Mouse (Mus musculus) midbrain, embryonic 12.5 days (tissue): ENCODE measurements around the gene Socs5. TPM values are rescaled to one million over a fixed set of nuclear protein-coding genes. Genes with fewer than 3 reads are reported as not detected.

Experiments used
- microRNA-seq: library from miRNA; unstranded; fragments of <30 nt; microRNA quantifications from one replicate; pipeline ENCODE4, GENCODE M21; 2017
- polyA plus RNA-seq: library from polyadenylated mRNA; unstranded; fragments of >200 nt; fragmentation: Nextera tagmentation; extraction: Ambion mirVana; gene quantifications from 2 replicates; pipeline ENCODE4 v1.2.1, GENCODE M21; 2016

Socs5 gene
- polyA plus RNA-seq, 1 experiment from 2014 or later = 14.1 TPM

Small RNA genes lying within 50 kb of the gene (microRNA-seq; reads per million reads assigned to microRNA genes)
- gene Gm22346 = not detected

Other genes starting within 250 kb of the Socs5 start
- gene Tmem247, start 190.3 kb upstream of the Socs5 start, polyA plus RNA-seq = not detected in 2 replicates
- gene Atp6v1e2, start 159.8 kb upstream of the Socs5 start, polyA plus RNA-seq = 0.39 and 0.60 TPM in 2 replicates
- gene Rhoq, start 144.6 kb upstream of the Socs5 start, polyA plus RNA-seq = 13.0 and 15.1 TPM in 2 replicates
- gene Pigf, start 82.3 kb upstream of the Socs5 start, polyA plus RNA-seq = 40.2 and 44.8 TPM in 2 replicates
- 194 and 209 TPM in 2 replicates for gene Cript, start 82.1 kb upstream of the Socs5 start, polyA plus RNA-seq
- gene Mcfd2, start 158.3 kb downstream of the Socs5 start, polyA plus RNA-seq = 53.6 and 57.5 TPM in 2 replicates
- 4.6 and 5.7 TPM in 2 replicates for gene Ttc7, start 175.2 kb downstream of the Socs5 start, polyA plus RNA-seq